Mouse (Mus musculus): ENCODE measurements around the gene Piwil4. TPM values are rescaled to one million over a fixed set of nuclear protein-coding genes. Genes with fewer than 3 reads are reported as not detected.

Gene Piwil4
- total RNA-seq (2021): under 1 TPM in 1 of 2 experiments, not detected in 1; 0.10 TPM

DNA sequence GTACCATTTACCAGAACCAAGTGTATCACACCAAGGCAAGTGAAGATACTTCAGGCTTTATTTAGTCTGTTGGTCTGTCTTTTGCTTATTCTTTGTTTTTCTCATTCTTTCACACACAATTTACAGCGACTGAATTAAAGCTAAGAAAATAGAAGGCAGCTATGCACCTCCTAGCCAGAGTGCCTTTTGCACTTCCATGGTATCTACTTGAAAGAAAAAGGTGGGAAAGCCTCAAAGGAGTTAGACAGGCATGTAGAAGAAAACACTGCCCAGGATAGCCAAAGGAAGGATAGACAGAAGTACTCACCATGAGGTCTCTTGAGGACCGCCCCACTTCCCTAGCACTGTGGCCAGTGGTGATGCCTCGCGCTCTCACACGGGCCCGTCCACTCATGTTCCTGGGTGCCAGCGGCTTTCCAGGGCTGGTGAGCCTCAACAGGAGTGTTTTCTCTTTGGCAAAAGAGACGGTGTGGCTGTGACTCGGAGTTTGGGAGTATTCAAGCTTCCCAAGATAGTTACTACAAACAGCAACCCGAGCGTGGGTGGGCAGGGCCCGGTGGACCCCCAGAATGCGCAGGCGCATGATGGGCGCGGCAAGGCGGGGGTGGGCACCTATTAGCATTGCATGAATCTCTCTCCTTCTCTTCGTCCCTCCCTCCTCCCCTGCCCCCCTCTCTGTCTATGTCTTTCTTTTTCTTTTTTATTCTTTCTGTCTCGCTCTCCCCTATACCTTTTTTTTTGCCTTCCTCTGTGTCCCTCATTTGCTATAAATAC lies at the start of gene Piwil4:
Piwil4 (minus strand) TSS at position 583 of the 774 bp plus-strand sequence.
- intact Hi-C loops (cut with DNase I): no loop called here
- no peak for DNase-seq (ENCODE audit: extremely low spot score in 1 of 2, low spot score in 2 of 2)

DNA sequence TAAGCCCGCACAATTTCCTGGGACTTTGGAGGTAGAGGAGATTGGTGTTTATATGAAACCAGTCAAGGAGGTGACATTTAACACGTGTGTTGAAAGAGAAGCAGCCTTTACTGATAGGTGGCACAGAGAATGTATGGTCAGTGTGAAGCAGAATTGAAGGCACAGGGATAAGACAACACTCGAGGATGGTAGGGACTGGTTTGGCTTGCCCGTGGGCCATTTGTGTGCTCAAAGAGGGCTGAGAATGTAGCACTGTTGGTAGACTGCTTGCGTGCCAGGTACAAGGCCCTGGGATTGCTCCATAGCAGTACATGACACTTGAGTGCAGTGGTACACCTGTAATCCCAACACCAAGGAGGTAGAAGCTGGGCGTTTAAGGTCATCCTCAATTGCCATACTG lies 46.8 kb upstream of the Piwil4 start:
- no peak for DNase-seq (ENCODE audit: extremely low spot score in 1 of 2, low spot score in 2 of 2)
- intact Hi-C loops (cut with DNase I): no loop called here

DNA sequence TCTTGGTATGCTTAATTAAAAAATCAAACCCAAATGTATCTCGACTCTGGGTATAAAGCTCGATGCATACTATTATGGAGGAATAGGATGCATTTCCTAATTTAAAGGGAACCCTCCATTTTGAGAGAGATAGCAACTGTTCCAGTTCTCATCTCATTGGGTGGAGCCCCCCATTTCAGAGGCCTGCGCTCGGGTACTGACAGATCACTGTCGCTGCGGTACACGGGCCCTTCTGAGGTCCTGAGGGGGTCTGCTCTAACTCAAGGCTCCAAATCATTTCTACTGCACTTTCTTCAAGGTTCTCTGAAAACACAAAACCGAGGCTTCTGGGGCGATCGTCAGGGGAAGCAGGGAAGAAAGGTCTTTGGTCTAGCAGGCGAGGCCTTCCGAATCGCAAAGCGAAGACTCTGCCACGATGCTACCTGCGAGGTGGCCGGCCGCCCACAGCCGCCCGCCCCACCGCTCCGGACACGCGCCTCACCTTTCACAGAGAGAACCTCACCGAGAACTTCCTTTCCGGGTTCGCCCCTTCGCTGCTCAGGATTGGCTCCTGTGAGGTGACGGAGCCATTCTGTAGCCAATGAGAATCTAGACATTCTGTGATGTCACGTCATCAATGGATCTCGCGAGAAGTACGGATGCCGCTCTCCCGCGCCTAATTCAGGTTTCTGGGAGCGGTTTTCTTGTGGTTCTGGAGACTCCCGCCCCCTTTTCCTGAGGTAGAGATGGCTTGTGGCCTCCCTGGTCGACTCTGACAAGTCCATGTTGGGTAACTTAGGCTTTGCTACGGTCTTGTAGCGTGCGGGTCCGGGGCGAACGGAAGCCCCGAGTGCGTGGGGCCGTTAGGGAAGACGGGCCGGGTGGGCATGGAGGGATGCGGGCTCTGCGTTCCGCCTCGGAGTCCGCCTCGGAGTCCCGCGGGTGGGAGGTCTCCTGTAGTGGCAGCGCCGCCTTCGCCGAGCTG lies 43.8 kb upstream of the Piwil4 start, which contains the start of the genes Mre11a and Ankrd49:
Mre11a (plus strand) TSS at position 616 of the 964 bp plus-strand sequence.
Ankrd49 (minus strand) TSS at position 818 of the 964 bp plus-strand sequence.
- intact Hi-C loops (cut with DNase I): no loop called here
- peak; percentile 92 to 95 for DNase-seq (ENCODE audit: extremely low spot score in 1 of 2, low spot score in 2 of 2)

DNA sequence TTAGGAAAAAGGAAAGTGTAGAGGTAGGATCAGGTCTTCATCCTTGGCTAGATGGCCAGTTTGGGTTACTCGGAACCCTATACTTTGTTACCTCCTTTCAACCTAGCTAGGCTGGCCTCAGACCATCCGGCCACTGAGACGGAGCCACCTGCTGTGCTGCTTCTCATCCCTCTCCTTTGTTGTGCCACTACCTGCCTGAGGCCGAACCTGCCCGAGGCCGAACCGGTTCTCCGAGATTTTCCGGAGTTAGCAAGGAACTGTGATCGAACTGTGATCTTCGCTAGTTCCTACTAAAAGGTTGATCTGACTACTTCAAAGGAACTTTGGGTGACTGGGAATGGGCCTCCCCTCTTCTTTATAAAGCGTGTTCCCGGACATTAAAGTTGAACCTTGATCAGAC lies 37.8 kb upstream of the Piwil4 start:
- intact Hi-C loops (cut with DNase I): no loop called here
- no peak for DNase-seq (ENCODE audit: extremely low spot score in 1 of 2, low spot score in 2 of 2)

- DNase-seq (ENCODE audit: extremely low spot score in 1 of 2, low spot score in 2 of 2): no peak
- intact Hi-C loops (cut with DNase I): loop anchor here (2.0 to 5.0 kb wide), 2 partner anchors 241 to 438 kb away; no protein-coding TSS in a partner anchor
These were observed 33.3 kb upstream of the Piwil4 start for GRCm38 (mm10) chr9:14773813-14774212.

- intact Hi-C loops (cut with DNase I): loop anchor here (2.0 to 5.0 kb wide), 2 partner anchors 243 to 440 kb away; no protein-coding TSS in a partner anchor
These were observed 31.5 kb upstream of the Piwil4 start for GRCm38 (mm10) chr9:14772074-14772473.

DNA sequence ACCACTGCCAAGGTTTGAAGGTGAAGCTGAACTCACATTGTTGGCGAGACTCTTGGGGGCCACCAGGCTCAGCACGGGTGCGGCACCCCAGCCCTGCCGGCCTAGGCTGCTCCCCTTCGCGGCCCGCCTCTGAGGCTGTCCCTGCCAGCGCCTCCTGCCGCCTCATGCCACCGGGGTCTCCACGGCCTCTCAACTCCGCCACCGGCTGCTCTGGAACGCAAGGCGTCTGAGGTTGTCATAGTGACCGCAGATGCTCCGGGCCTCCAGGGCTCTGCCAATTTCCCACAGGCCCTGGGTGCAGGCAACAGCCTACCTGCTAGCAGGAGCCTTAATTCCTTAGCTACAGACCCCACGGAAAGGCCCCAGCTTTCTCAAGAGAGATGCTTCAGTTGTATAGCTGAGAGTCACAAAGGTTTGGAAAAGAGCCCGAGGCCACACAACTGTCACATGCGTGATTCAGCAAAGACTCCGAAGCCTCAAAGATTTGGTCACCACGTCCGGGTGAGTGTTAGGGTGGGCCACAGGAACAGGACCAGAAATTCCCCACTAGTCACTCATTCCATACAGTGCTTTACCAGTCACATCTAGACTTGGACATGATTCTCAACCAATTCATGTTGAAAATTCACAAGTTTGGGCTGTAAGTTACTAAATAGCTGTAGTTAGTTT lies 30.4 kb upstream of the Piwil4 start, which contains the start of gene 1700012B09Rik:
1700012B09Rik (minus strand) TSS at position 228 of the 669 bp plus-strand sequence.
- intact Hi-C loops (cut with DNase I): loop anchor here (5.0 kb wide), 1 partner anchor 441 kb away; no protein-coding TSS in a partner anchor
- peak in 1 of 2 experiments; percentile 38 for DNase-seq (ENCODE audit: extremely low spot score in 1 of 2, low spot score in 2 of 2)

More at GRCm38 (mm10) chr9:14772074-14772473, 31.5 kb upstream of the Piwil4 start:
- no peak for DNase-seq (ENCODE audit: extremely low spot score in 1 of 2, low spot score in 2 of 2)

DNA sequence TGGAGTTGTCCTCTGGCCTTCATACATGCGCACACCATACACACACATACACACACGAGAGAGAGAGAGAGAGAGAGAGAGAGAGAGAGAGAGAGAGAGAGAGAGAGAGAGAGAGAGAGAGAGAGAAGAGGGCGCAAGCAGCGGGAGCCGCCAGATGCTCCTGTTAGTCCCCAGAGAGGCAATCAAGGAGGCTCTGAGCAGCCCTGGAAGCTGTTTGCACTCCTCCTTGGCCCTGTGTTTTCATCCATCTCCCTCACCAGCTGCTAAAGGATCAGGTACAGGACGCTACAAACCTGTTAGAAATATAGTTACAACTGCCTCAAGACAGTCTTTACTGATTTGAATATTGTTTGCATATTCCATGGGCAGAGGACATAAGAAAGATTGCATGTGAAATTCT lies 29.3 kb upstream of the Piwil4 start:
- no peak for DNase-seq (ENCODE audit: extremely low spot score in 1 of 2, low spot score in 2 of 2)
- intact Hi-C loops (cut with DNase I): loop anchor here (5.0 to 10.0 kb wide), 3 partner anchors 258 to 1535 kb away; no protein-coding TSS in a partner anchor

DNA sequence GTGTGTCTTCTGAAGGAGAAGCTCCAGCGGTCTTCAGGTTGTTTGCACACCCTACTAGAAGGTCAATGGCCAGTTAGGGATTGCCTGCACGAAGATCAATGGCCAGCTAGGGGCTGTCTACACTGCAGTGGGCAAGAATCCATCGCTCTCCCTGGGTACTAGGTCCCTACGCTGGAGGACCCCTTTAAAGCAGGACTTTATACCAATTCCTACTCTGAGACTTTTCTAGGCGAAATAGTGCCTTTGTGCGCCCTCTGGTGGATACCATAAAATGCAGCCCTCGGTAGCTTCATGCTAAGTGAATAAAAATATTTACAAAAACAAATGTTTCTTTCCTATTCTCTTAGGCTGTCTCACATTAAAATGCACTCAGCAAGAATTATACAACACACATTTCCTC lies 24.2 kb upstream of the Piwil4 start:
- intact Hi-C loops (cut with DNase I): loop anchor here (5.0 to 10.0 kb wide), 2 partner anchors 252 to 1530 kb away; no protein-coding TSS in a partner anchor

GRCm38 (mm10) chr9:14759261-14759660 lies 18.7 kb upstream of the Piwil4 start:
- no peak for DNase-seq (ENCODE audit: extremely low spot score in 1 of 2, low spot score in 2 of 2)

More for the DNA sequence above, 24.2 kb upstream of the Piwil4 start:
- peak in 1 of 2 experiments; percentile 56 for DNase-seq (ENCODE audit: extremely low spot score in 1 of 2, low spot score in 2 of 2)

GRCm38 (mm10) chr9:14758590-14758989 lies 18.1 kb upstream of the Piwil4 start:
- no peak for DNase-seq (ENCODE audit: extremely low spot score in 1 of 2, low spot score in 2 of 2)
- intact Hi-C loops (cut with DNase I): no loop called here

More at GRCm38 (mm10) chr9:14759261-14759660, 18.7 kb upstream of the Piwil4 start:
- intact Hi-C loops (cut with DNase I): no loop called here

GRCm38 (mm10) chr9:14754469-14754868 lies 13.9 kb upstream of the Piwil4 start:
- intact Hi-C loops (cut with DNase I): no loop called here
- DNase-seq (ENCODE audit: extremely low spot score in 1 of 2, low spot score in 2 of 2): no peak

GRCm38 (mm10) chr9:14753947-14754346 lies 13.4 kb upstream of the Piwil4 start:
- DNase-seq (ENCODE audit: extremely low spot score in 1 of 2, low spot score in 2 of 2): no peak
- intact Hi-C loops (cut with DNase I): no loop called here

DNA sequence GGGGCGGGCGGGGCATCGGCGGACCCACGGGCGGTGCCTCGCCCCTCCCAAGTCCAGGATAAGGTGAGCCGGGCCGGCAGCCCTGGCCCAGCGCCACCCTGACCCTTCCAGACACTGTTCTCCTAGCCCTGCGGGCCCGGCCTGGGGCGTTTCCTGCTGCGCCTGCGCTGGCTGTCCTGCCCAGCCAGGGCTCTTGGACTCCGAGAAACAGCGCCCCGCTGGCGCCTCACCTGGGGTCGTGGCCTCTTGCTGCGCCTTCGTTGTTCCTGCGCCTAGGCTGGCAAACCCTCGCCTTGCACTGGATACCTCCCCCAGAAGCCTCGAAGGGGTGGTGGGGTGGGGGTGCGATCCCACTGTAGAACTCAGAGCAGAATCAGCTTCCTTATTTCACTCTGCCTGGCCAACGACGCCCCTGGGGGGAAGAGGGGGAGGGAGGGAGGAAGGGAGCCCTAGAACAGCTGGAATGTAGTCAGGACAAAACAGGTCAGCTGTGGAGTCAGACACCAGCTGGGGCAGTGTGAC lies 11.5 kb upstream of the Piwil4 start, which contains the start of gene Fut4:
Fut4 (minus strand) TSS at position 393 of the 522 bp plus-strand sequence.
- intact Hi-C loops (cut with DNase I): no loop called here
- peak in 1 of 2 experiments; percentile 65 for DNase-seq (ENCODE audit: extremely low spot score in 1 of 2, low spot score in 2 of 2)

DNA sequence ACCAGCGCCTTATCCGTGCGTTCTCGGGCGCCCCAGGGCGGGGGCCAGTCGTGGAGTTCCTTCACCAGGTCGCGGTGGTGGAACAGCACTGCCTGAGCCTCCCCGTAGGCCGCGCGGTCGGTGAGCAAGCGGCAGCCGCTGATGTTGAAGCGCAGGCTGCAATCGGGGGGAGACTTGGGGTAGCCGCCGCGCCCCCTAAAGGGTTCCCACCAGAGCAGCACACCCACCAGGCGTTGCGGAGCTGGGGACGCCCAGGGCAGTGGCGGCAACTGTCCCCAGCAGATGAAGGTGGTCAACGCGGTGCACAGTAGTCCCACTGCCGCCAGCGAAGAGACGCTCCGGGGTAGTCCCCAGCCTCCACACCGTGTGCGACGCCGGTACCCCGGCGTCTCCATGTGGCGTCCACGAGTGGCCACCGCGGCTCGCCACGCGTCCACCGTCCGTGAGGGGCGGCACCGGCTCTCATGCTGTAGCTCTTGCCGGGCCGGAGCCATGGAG lies 11.0 kb upstream of the Piwil4 start:
- peak in 1 of 2 experiments; percentile 40 for DNase-seq (ENCODE audit: extremely low spot score in 1 of 2, low spot score in 2 of 2)
- intact Hi-C loops (cut with DNase I): no loop called here

DNA sequence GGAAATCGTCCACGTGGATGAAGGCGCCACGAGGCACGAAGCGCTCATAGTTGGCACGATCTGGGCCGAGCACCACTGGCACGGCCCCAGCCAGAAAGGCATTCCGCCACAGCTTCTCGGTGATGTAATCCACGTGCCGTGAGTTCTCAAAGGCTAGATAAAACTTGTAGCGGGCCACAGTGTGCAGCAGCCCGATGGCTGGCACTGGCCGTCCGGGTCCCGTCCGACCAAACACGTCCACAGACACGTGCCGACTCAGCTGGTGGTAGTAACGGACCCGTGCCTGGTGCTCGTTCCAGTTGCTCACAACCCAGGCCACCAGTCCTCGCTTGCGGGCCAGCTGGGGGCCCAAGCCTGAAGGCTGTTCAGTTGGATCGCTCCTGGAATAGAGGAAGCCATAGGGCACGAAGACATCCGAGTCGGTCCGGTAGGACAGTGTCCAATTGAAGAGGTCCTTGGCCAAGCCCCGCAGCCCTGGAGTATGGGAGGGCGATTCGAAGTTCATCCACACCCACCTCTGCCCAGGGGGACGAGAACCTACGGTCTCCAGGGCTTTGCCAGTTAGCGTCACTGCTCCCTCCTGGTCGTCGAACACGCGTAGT lies 10.5 kb upstream of the Piwil4 start:
- intact Hi-C loops (cut with DNase I): no loop called here
- peak in 1 of 2 experiments; percentile 34 for DNase-seq (ENCODE audit: extremely low spot score in 1 of 2, low spot score in 2 of 2)

- no peak for DNase-seq (ENCODE audit: extremely low spot score in 1 of 2, low spot score in 2 of 2)
- intact Hi-C loops (cut with DNase I): no loop called here
These were observed 909 bp downstream of the Piwil4 start for GRCm38 (mm10) chr9:14739498-14740150.

All from left cerebral cortex, postnatal 10 days (tissue).